Mouse (Mus musculus) ES-Bruce4 (cell line): ENCODE data around the gene Tsga10ip. TPM values are rescaled to one million over a fixed set of nuclear protein-coding genes. Genes with fewer than 3 reads are reported as not detected.
"Not testable (repeated sequence)": the region's sequence is repeated elsewhere in the genome, so short reads cannot be mapped to it uniquely, and the experiment has no call there.

Experiments
- H3K27ac ChIP-seq: 2 replicates; pipeline ENCODE4 v1.5.1; 2012; ENCODE audit warnings: low read length, inconsistent platforms; ENCODE audit not compliant: insufficient read depth
- H3K27me3 ChIP-seq: 2 replicates; pipeline ENCODE4 v1.6.1; 2012; ENCODE audit warnings: mild to moderate bottlenecking, low read length, inconsistent platforms; ENCODE audit not compliant: control insufficient read depth, poor library complexity, insufficient read depth, severe bottlenecking
- H3K36me3 ChIP-seq: 2 replicates; pipeline ENCODE4 v1.6.1; 2012; ENCODE audit warnings: inconsistent platforms, mild to moderate bottlenecking, low read length, moderate library complexity; ENCODE audit not compliant: control insufficient read depth, poor library complexity, insufficient read depth, severe bottlenecking
- H3K4me1 ChIP-seq: one replicate; pipeline ENCODE4 v1.8.1; 2011; ENCODE audit warnings: low read length; ENCODE audit not compliant: control insufficient read depth, insufficient read depth
- H3K4me3 ChIP-seq: 2 replicates; pipeline ENCODE4 v1.5.1; 2011; ENCODE audit warnings: low read depth, mild to moderate bottlenecking, low read length
- H3K9ac ChIP-seq: 2 replicates; pipeline ENCODE4 v1.6.1; 2012; ENCODE audit warnings: low read depth, mild to moderate bottlenecking, inconsistent platforms; ENCODE audit not compliant: poor library complexity, severe bottlenecking
- H3K9me3 ChIP-seq: replicated peaks from 2 replicates; pipeline ENCODE4 v1.6.1; 2012; ENCODE audit warnings: mild to moderate bottlenecking, low read length, inconsistent platforms; ENCODE audit not compliant: control insufficient read depth, poor library complexity, insufficient read depth, severe bottlenecking
- CTCF ChIP-seq: IDR thresholded peaks from one replicate; pipeline ENCODE4 v1.8.1; 2011; ENCODE audit warnings: low read depth, low read length
- EP300 ChIP-seq: IDR thresholded peaks from 2 replicates; pipeline ENCODE4 v1.6.1; 2011; ENCODE audit warnings: low read depth, low read length; ENCODE audit not compliant: insufficient read depth
- POLR2A ChIP-seq: IDR thresholded peaks from one replicate; pipeline ENCODE4 v1.8.1; 2011; ENCODE audit warnings: low read length; ENCODE audit not compliant: insufficient read depth
- polyA plus RNA-seq: library from polyadenylated mRNA; stranded (reverse); fragments of >200 nt; gene quantifications from 2 replicates; pipeline ENCODE4 v1.2.4, GENCODE M21; 2011; ENCODE audit warnings: low read depth; ENCODE audit not compliant: missing spikeins, insufficient read depth, insufficient read length

Gene Tsga10ip
- polyA plus RNA-seq, 1 experiment: not detected

DNA sequence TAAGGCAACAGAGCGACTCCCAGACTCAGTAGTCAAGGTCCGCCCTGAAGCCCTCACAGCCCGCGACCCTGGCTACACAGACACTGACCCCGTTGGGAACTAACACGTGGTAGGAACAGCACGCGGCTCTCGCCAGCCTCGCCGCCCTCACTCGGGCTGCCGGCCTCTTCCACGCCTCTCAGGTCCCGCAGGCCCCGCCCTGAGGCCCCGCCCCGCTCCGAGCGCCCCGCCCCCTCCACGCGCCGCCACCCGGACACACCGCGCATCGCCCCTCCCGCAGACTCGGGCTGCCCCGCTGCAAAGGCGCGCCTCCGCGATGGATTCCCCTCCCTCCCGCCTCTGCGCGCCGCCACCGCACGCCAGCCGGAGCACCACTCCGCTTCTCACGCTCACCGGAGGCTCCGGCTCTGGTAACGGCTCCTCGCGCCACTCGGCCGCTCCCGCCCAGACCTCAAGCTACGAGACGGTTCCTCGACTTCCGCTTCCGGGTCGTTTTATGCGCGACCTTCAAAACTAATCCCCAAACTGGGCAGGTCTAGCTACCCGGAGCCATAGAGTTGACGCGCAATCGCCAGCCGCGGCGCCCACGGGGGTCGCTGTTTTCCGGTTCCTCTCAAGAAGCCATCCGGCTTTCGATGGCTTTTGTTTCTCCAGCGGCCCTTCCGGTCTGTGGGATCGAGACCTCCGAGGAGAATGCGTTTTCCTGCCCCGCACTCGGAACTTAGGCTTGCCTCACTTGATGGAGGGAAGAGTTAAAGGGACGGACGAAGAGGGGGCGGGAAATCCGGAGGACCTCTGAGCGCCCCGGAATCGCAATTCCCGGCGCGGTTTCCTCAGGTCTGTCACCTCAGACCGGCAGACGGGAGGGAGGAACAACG lies 35.9 kb downstream of the Tsga10ip start, which contains the start of gene Eif1ad:
Gene Eif1ad, plus strand, starts transcription at position 567 of the 878 bp plus-strand sequence.
- H3K36me3 ChIP-seq: peaks cover 31% of the 10 kb centered on the region
- H3K4me1 ChIP-seq: peaks cover 5% of the 10 kb centered on the region
- H3K9ac ChIP-seq: peak within 1 kb of the TSS; percentile 75
- H3K27ac ChIP-seq: peak within 1 kb of the TSS; percentile 83
- no peaks in the 10 kb centered on the region for H3K9me3 ChIP-seq
- TF ChIP-seq CTCF (no peak), EP300 (no peak), POLR2A (peak; percentile 15)
- no peaks in the 10 kb centered on the region for H3K27me3 ChIP-seq
- peak within 1 kb of the TSS; percentile 97 for H3K4me3 ChIP-seq

GRCm38 (mm10) chr19:5365751-5366150 lies 36.6 kb downstream of the Tsga10ip start:
- H3K36me3 ChIP-seq: peaks cover 30% of the 10 kb centered on the region

DNA sequence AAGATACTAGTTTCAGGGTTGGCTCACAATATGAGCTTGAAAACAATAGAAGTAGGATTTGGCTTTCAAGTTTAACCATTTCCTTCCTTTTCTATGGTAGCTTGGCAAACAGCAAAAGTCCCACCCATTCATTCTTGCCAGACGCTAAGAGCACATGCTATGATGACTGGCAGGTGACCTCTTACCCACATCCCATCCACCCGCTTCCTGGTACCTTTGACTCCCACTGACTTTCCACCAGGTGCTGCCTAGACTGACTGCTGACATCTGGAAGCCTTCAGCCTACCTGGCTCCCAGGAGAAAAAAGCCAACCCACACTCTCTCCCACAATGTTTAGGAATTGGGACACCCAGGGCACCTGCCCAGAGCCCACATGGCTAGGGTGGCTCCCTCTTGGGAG lies 38.2 kb downstream of the Tsga10ip start:
- no peak for TF ChIP-seq EP300
- TF ChIP-seq CTCF: no peak
- no peak for TF ChIP-seq POLR2A
- no peak overlapping the region for H3K27ac ChIP-seq
- no peaks in the 10 kb centered on the region for H3K27me3 ChIP-seq
- no peaks in the 10 kb centered on the region for H3K9me3 ChIP-seq
- no peak overlapping the region for H3K9ac ChIP-seq
- H3K4me3 ChIP-seq: no peak overlapping the region
- H3K36me3 ChIP-seq: peaks cover 14% of the 10 kb centered on the region
- peaks cover 5% of the 10 kb centered on the region for H3K4me1 ChIP-seq

More at GRCm38 (mm10) chr19:5365751-5366150, 36.6 kb downstream of the Tsga10ip start:
- no peaks in the 10 kb centered on the region for H3K9me3 ChIP-seq
- H3K4me1 ChIP-seq: peaks cover 5% of the 10 kb centered on the region
- H3K9ac ChIP-seq: peak overlapping the region; percentile 75
- H3K27me3 ChIP-seq: no peaks in the 10 kb centered on the region
- H3K27ac ChIP-seq: 0 out of 2 replicates have a peak overlapping the region, but pooled peaks have one; percentile 18
- H3K4me3 ChIP-seq: peak overlapping the region; percentile 97
- TF ChIP-seq POLR2A: no peak
- no peak for TF ChIP-seq EP300
- TF ChIP-seq CTCF: no peak

DNA sequence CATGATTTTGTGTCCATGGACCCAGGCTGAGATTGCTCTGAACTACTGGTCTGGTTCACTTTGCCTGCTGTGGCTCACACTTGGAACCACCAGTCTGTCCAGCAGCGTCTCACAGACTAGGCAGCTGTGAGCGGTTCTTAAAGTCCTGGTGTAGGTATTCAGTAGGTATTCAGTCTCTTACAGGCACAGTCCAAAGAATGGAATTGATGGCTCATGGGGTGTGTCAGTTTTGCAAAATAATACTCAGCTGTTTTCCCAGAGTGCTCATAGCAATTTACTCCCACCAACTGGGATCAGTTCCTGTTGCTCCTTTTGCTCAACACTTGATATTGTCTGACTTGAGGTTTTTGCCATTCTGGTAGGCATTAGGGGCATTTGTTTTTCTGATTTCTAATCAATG lies 40.1 kb downstream of the Tsga10ip start:
- peaks cover 6% of the 10 kb centered on the region for H3K36me3 ChIP-seq
- TF ChIP-seq CTCF: no peak
- peak overlapping the region; percentile 77 for H3K27ac ChIP-seq

DNA sequence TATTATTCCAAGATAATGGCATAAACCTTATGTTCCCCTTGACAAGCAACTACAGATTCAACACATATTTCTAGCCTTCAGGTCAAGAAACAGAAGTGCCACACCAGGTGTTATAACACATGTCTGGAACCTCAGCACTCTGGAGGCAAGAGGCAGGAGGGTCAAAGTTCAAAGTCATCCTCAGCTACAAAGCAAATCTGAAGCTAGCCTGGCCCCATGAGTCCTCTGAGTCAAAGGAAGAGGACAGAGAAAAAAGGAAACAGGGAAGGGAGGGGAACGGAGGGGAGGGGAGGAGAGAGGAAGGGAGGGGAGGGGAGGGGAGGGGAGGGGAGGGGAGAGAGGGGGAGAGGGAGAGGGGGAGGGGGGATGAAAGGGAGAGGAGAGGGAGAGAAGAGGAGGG lies 46.2 kb downstream of the Tsga10ip start:
- H3K4me1 ChIP-seq: no peaks in the 10 kb centered on the region
- TF ChIP-seq EP300 (no peak), CTCF (no peak), POLR2A (no peak)
- no peaks in the 10 kb centered on the region for H3K27me3 ChIP-seq
- H3K36me3 ChIP-seq: no peaks in the 10 kb centered on the region
- no peaks in the 10 kb centered on the region for H3K9me3 ChIP-seq
- H3K27ac ChIP-seq: no peak overlapping the region
- H3K9ac ChIP-seq: no peak overlapping the region
- H3K4me3 ChIP-seq: no peak overlapping the region

More for the DNA sequence above, 40.1 kb downstream of the Tsga10ip start:
- Histone ChIP-seq H3K9ac (0 out of 2 replicates have a peak overlapping the region, but pooled peaks have one; percentile 26), H3K9me3 (no peaks in the 10 kb centered on the region), H3K4me1 (peaks cover 2% of the 10 kb centered on the region), H3K27me3 (no peaks in the 10 kb centered on the region), H3K4me3 (no peak overlapping the region)

GRCm38 (mm10) chr19:5353609-5354008 lies 48.7 kb downstream of the Tsga10ip start:
- H3K36me3 ChIP-seq: no peaks in the 10 kb centered on the region
- no peaks in the 10 kb centered on the region for H3K4me1 ChIP-seq
- H3K9ac ChIP-seq: no peak overlapping the region
- no peak overlapping the region for H3K4me3 ChIP-seq
- H3K27me3 ChIP-seq: no peaks in the 10 kb centered on the region
- no peak overlapping the region for H3K27ac ChIP-seq
- no peaks in the 10 kb centered on the region for H3K9me3 ChIP-seq
- TF ChIP-seq CTCF: no peak
- TF ChIP-seq POLR2A: no peak
- no peak for TF ChIP-seq EP300

DNA sequence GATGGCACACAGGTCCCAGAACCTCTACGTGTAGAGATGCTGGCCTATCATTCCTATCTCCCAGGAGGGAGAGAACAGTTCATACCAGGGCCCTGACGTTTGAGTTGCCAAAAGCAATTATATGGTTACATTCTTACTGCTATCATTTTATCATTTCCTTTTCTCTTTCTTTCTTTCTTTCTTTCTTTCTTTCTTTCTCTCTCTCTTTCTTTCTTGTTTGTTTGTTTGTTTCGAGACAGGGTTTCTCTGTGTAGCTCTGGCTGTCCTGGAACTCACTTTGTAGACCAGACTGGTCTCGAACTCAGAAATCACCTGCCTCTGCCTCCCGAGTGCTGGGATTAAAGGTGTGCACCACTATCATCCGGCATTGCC lies 52.8 kb downstream of the Tsga10ip start, which contains the start of gene Cst6:
Gene Cst6, minus strand, starts transcription at position 73 of the 372 bp plus-strand sequence.
- 0 out of 2 replicates have a peak within 1 kb of the TSS, but pooled peaks have one; percentile 12 for H3K9ac ChIP-seq
- H3K9me3 ChIP-seq, H3K36me3 ChIP-seq, H3K27me3 ChIP-seq, H3K27ac ChIP-seq, H3K4me1 ChIP-seq: not testable (repeated sequence)
- peak within 1 kb of the TSS; percentile 64 for H3K4me3 ChIP-seq
